Mouse (Mus musculus): ENCODE data around the gene Slit3.

Slit3 gene

GRCm38 (mm10) chr11:35131740-35132139, 10.7 kb downstream of the Slit3 start:
- TF ChIP-seq NANOG (IDR thresholded peaks at IDR 0.05; ENCODE audit: borderline replicate concordance, low read length) (no peak), CTCF (conservative IDR thresholded peaks at IDR 0.05; ENCODE audit: low read length) (no peak), POU5F1 (IDR thresholded peaks at IDR 0.05; ENCODE audit: borderline replicate concordance, low read length) (no peak)
- Histone ChIP-seq H3K4me3 (replicated peaks; ENCODE audit: low read length) (no peak overlapping the region), H3K27me3 (ENCODE audit: insufficient read depth, low read length) (peaks cover 5% of the 10 kb centered on the region; the same call in 1 of the 2 replicates), H3K4me1 (replicated peaks; ENCODE audit: low read depth, low read length) (no peaks in the 10 kb centered on the region), H3K36me3 (ENCODE audit: insufficient read depth, low read length) (no peaks in the 10 kb centered on the region), H3K9me3 (ENCODE audit: low read length) (0 out of 2 replicates have a peak, but pooled peaks cover 5% of the 10 kb centered on the region)

DNA sequence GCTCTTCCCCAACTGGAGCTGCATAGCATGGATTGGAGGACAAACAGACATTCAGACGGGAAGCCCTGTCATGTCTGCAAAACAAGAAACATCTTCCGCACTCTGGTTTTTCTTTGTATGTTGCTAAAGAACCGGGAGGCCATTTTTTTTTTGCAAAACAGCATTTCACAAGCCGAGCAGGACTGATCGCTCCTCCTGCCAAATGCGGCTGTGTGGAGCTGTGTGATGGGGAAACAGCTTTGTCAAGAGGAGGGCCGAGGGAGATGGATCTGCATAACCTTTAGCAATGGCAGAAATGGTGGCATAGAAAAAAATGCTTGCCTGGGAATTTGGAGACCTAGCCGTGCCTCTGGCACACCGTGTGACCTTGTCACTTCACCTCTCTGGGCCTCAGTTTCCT, 15.6 kb downstream of the Slit3 start:
- Histone ChIP-seq H3K27me3 (ENCODE audit: insufficient read depth, low read length) (0 out of 2 replicates have a peak, but pooled peaks cover 6% of the 10 kb centered on the region), H3K36me3 (ENCODE audit: insufficient read depth, low read length) (no peaks in the 10 kb centered on the region), H3K4me3 (replicated peaks; ENCODE audit: low read length) (no peak overlapping the region), H3K9me3 (ENCODE audit: low read length) (peaks cover 5% of the 10 kb centered on the region; the same call in 1 of the 2 replicates), H3K4me1 (replicated peaks; ENCODE audit: low read depth, low read length) (no peaks in the 10 kb centered on the region)
- no peak for TF ChIP-seq NANOG (IDR thresholded peaks at IDR 0.05; ENCODE audit: borderline replicate concordance, low read length)
- TF ChIP-seq POU5F1 (IDR thresholded peaks at IDR 0.05; ENCODE audit: borderline replicate concordance, low read length): no peak
- TF ChIP-seq CTCF (conservative IDR thresholded peaks at IDR 0.05; ENCODE audit: low read length): no peak

GRCm38 (mm10) chr11:35140092-35140491, 19.1 kb downstream of the Slit3 start:
- no peak for TF ChIP-seq POU5F1 (IDR thresholded peaks at IDR 0.05; ENCODE audit: borderline replicate concordance, low read length)
- no peak for TF ChIP-seq CTCF (conservative IDR thresholded peaks at IDR 0.05; ENCODE audit: low read length)
- TF ChIP-seq NANOG (IDR thresholded peaks at IDR 0.05; ENCODE audit: borderline replicate concordance, low read length): no peak
- Histone ChIP-seq H3K27me3 (ENCODE audit: insufficient read depth, low read length) (0 out of 2 replicates have a peak, but pooled peaks cover 6% of the 10 kb centered on the region), H3K36me3 (ENCODE audit: insufficient read depth, low read length) (no peaks in the 10 kb centered on the region), H3K4me1 (replicated peaks; ENCODE audit: low read depth, low read length) (no peaks in the 10 kb centered on the region), H3K9me3 (ENCODE audit: low read length) (peaks cover 5% of the 10 kb centered on the region; the same call in 1 of the 2 replicates), H3K4me3 (replicated peaks; ENCODE audit: low read length) (no peak overlapping the region)

DNA sequence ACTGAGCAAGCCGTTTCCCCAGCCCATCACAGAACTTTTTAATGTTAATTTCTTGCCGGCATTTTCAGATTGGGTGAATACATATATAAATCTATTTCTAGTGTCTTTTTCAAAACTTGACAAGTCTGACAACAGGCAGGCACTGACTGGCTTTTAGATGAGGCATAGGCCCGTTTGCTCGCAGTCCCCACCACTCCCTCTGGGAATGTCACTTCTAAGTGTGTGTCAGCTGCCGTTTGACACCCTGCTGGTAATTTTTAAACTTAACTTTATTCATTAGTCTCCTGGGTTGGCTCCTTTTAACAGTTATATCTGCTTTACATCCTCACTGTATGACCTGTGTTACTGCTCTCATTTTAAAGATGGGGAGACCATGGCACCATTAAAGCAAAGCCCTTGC, 21.2 kb downstream of the Slit3 start:
- TF ChIP-seq NANOG (IDR thresholded peaks at IDR 0.05; ENCODE audit: borderline replicate concordance, low read length): no peak
- H3K4me3 ChIP-seq (replicated peaks; ENCODE audit: low read length): no peak overlapping the region
- H3K9me3 ChIP-seq (ENCODE audit: low read length): no peaks in the 10 kb centered on the region; the same call in 1 of the 2 replicates
- H3K4me1 ChIP-seq (replicated peaks; ENCODE audit: low read depth, low read length): no peaks in the 10 kb centered on the region
- H3K27me3 ChIP-seq (ENCODE audit: insufficient read depth, low read length): 0 out of 2 replicates have a peak, but pooled peaks cover 3% of the 10 kb centered on the region
- H3K36me3 ChIP-seq (ENCODE audit: insufficient read depth, low read length): no peaks in the 10 kb centered on the region

DNA sequence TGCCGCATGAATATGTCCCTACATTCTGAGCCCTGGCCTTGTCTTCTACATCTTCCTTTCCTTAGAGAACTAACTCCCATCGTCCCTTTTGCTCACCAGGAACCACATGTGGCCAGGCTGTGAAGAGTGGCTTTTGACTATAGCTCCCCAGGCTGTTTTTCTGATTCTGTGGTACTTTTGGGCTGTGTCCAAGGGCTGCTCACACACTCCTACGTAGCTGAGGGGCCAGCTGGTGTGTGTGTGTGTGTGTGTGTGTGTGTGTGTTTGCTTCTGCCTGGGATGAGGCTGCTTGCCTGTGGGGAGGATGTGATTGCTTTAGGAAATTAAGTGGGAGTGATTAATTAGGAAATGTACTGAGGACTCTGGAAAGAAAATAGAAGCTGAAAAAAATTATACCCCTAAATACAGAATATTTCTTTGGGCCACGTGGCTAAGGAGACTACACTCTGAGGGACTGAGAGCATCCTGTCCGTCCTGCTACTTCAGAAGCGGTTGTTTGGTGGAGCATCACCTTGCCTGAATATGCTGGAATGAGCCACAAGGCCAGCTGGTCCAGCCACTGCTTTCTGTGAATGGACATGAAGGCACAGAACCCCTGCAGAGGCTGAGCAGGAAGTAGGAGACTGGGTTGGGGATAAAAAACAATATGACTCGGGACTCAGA, 21.8 kb downstream of the Slit3 start:
- H3K4me3 ChIP-seq (replicated peaks; ENCODE audit: low read length): no peak overlapping the region
- no peaks in the 10 kb centered on the region for H3K27me3 ChIP-seq (ENCODE audit: insufficient read depth, low read length)
- no peak for TF ChIP-seq NANOG (IDR thresholded peaks at IDR 0.05; ENCODE audit: borderline replicate concordance, low read length)
- TF ChIP-seq POU5F1 (IDR thresholded peaks at IDR 0.05; ENCODE audit: borderline replicate concordance, low read length): no peak
- TF ChIP-seq CTCF (conservative IDR thresholded peaks at IDR 0.05; ENCODE audit: low read length): no peak
- no peaks in the 10 kb centered on the region; the same call in 1 of the 2 replicates for H3K9me3 ChIP-seq (ENCODE audit: low read length)
- no peaks in the 10 kb centered on the region for H3K4me1 ChIP-seq (replicated peaks; ENCODE audit: low read depth, low read length)
- no peaks in the 10 kb centered on the region for H3K36me3 ChIP-seq (ENCODE audit: insufficient read depth, low read length)

- no peak overlapping the region for H3K4me3 ChIP-seq (replicated peaks; ENCODE audit: low read length)
- H3K9me3 ChIP-seq (ENCODE audit: low read length): no peaks in the 10 kb centered on the region
- peaks cover 20% of the 10 kb centered on the region for H3K4me1 ChIP-seq (replicated peaks; ENCODE audit: low read depth, low read length)
- no peaks in the 10 kb centered on the region for H3K36me3 ChIP-seq (ENCODE audit: insufficient read depth, low read length)
- no peaks in the 10 kb centered on the region; the same call in 1 of the 2 replicates for H3K27me3 ChIP-seq (ENCODE audit: insufficient read depth, low read length)
- no peak for TF ChIP-seq POU5F1 (IDR thresholded peaks at IDR 0.05; ENCODE audit: borderline replicate concordance, low read length)
- TF ChIP-seq NANOG (IDR thresholded peaks at IDR 0.05; ENCODE audit: borderline replicate concordance, low read length): no peak
- TF ChIP-seq CTCF (conservative IDR thresholded peaks at IDR 0.05; ENCODE audit: low read length): no peak
Measured at GRCm38 (mm10) chr11:35147818-35148445, 26.9 kb downstream of the Slit3 start.

DNA sequence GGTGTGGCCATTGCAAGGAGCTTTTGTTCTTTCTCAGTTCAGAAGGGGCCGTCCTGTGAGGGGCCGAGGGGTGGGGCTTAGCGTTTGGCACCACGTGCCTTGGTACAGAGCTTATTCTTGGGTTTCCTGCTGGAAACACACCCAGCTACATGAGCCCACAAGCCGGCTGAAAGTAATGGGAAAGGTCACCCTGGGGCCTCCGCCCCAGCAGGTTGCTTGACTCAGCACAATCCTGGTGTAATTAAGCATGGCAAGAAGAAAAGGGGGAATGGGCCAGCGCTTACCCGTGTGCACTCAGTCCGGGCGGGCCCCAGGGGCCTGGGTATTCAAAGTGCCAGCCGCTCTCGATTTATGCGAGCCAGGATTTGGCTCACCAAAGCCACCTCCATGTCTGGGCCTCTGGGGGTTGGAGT, 30.5 kb downstream of the Slit3 start:
- H3K9me3 ChIP-seq (ENCODE audit: low read length): 0 out of 2 replicates have a peak, but pooled peaks cover 8% of the 10 kb centered on the region
- no peaks in the 10 kb centered on the region for H3K36me3 ChIP-seq (ENCODE audit: insufficient read depth, low read length)
- TF ChIP-seq NANOG (IDR thresholded peaks at IDR 0.05; ENCODE audit: borderline replicate concordance, low read length): no peak
- no peak for TF ChIP-seq CTCF (conservative IDR thresholded peaks at IDR 0.05; ENCODE audit: low read length)
- H3K4me3 ChIP-seq (replicated peaks; ENCODE audit: low read length): peak overlapping the region; percentile 49
- peaks cover 27% of the 10 kb centered on the region for H3K4me1 ChIP-seq (replicated peaks; ENCODE audit: low read depth, low read length)
- H3K27me3 ChIP-seq (ENCODE audit: insufficient read depth, low read length): peaks cover 2% of the 10 kb centered on the region; the same call in 1 of the 2 replicates

DNA sequence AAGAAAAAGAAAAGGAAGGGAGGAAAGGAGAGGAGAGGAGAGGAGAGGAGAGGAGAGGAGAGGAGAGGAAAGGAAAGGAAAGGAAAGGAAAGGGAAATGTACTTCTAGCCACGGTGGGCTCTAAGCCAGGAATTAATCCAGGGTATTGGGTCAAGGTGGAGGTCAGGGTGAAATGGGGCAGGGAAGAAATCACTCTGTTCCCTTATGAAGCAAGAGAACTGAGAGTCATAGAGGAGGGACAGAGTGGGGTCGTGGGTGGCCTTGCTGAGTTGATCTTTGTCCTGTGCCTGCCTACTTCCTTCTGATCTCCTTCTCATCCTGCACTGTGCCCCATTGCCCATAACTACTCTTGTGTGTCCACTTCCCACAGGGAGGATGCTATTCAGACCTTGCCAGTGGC, 31.9 kb downstream of the Slit3 start:
- Histone ChIP-seq H3K9me3 (ENCODE audit: low read length) (0 out of 2 replicates have a peak, but pooled peaks cover 8% of the 10 kb centered on the region), H3K4me1 (replicated peaks; ENCODE audit: low read depth, low read length) (peaks cover 27% of the 10 kb centered on the region), H3K27me3 (ENCODE audit: insufficient read depth, low read length) (peaks cover 2% of the 10 kb centered on the region; the same call in 1 of the 2 replicates), H3K36me3 (ENCODE audit: insufficient read depth, low read length) (no peaks in the 10 kb centered on the region), H3K4me3 (replicated peaks; ENCODE audit: low read length) (no peak overlapping the region)
- TF ChIP-seq CTCF (conservative IDR thresholded peaks at IDR 0.05; ENCODE audit: low read length) (no peak), NANOG (IDR thresholded peaks at IDR 0.05; ENCODE audit: borderline replicate concordance, low read length) (no peak), POU5F1 (IDR thresholded peaks at IDR 0.05; ENCODE audit: borderline replicate concordance, low read length) (no peak)

Data from E14TG2a.4 (cell line).